ENCODE assay signal across 21 mouse cellular contexts in genomic region chr13:114106083-114106482, GRCm38 (mm10).
A peak's percentile ranks its signal among the peaks of the same experiment; 100 is the strongest.
DNase-seq lines count a peak whose midpoint lies in the region; ATAC-seq and TF ChIP-seq lines count a peak whose summit lies in the region.
"Had no signal": no experiment of that assay in that cellular context is flagged by ENCODE, and none has a peak within 500 bp of the region (broad histone marks: within the 10 kb centered on the region; RNA-seq: fewer than 3 reads in every experiment).

No protein-coding gene starts in this region.

- no peaks in the 10 kb centered on the region for H3K27me3 ChIP-seq in limb, embryonic 13.5 days
- H3K27me3 ChIP-seq in limb, embryonic 10.5 days (ENCODE audit: low read depth, poor library complexity, severe bottlenecking) = no peaks in the 10 kb centered on the region
- no peaks in the 10 kb centered on the region for H3K27me3 ChIP-seq in forebrain, postnatal 0 days (ENCODE audit: insufficient read depth, low read length)
- H3K27me3 ChIP-seq: embryonic facial prominence, embryonic 15.5 days; limb, embryonic 15.5 days; liver, embryonic 15.5 days; stomach, embryonic 15.5 days had no signal

- WGBS in limb, embryonic 13.5 days = 47% methylated on average over 7 of the region's 7 CpGs
- 87% methylated on average over 7 of the region's 7 CpGs for WGBS in limb, embryonic 10.5 days
- 24% methylated on average over 7 of the region's 7 CpGs for WGBS in forebrain, postnatal 0 days

- no peak for TF ChIP-seq CTCF in cortical plate, adult 2 months (IDR thresholded peaks at IDR 0.05; ENCODE audit: extremely low read depth, insufficient read depth, low read length)
- no peak for TF ChIP-seq CTCF in forebrain, postnatal 0 days (IDR thresholded peaks at IDR 0.05; ENCODE audit: low read depth)

- H3K9me3 ChIP-seq in limb, embryonic 13.5 days = no peaks in the 10 kb centered on the region
- H3K9me3 ChIP-seq in limb, embryonic 10.5 days (replicated peaks) = no peaks in the 10 kb centered on the region
- H3K9me3 ChIP-seq in forebrain, postnatal 0 days (ENCODE audit: low read length) = no peaks in the 10 kb centered on the region
- H3K9me3 ChIP-seq: embryonic facial prominence, embryonic 15.5 days; limb, embryonic 15.5 days; liver, embryonic 15.5 days; stomach, embryonic 15.5 days had no signal

- no peak overlapping the region for H3K4me2 ChIP-seq in limb, embryonic 13.5 days (replicated peaks)
- H3K4me2 ChIP-seq in forebrain, postnatal 0 days (ENCODE audit: low read depth) = no peak overlapping the region
- H3K4me2 ChIP-seq: embryonic facial prominence, embryonic 15.5 days; limb, embryonic 15.5 days; liver, embryonic 15.5 days; stomach, embryonic 15.5 days had no signal

- 0 out of 2 replicates have a peak overlapping the region, but pooled peaks have one; percentile 44 for H3K27ac ChIP-seq in limb, embryonic 13.5 days
- no peak overlapping the region for H3K27ac ChIP-seq in limb, embryonic 10.5 days
- H3K27ac ChIP-seq in cortical plate, adult 2 months (ENCODE audit: insufficient read depth, low read length) = peak overlapping the region; percentile 39; the same call in 1 of the 2 replicates
- H3K27ac ChIP-seq in forebrain, postnatal 0 days (ENCODE audit: low read depth, low read length) = no peak overlapping the region
- H3K27ac ChIP-seq: embryonic facial prominence, embryonic 15.5 days; limb, embryonic 15.5 days; liver, embryonic 15.5 days; stomach, embryonic 15.5 days had no signal

- H3K36me3 ChIP-seq in limb, embryonic 13.5 days = 0 out of 2 replicates have a peak, but pooled peaks cover 11% of the 10 kb centered on the region
- no peaks in the 10 kb centered on the region for H3K36me3 ChIP-seq in limb, embryonic 10.5 days
- H3K36me3 ChIP-seq in forebrain, postnatal 0 days (ENCODE audit: insufficient read depth) = no peaks in the 10 kb centered on the region
- H3K36me3 ChIP-seq: embryonic facial prominence, embryonic 15.5 days; limb, embryonic 15.5 days; liver, embryonic 15.5 days; stomach, embryonic 15.5 days had no signal

- DNase-seq in heart, adult 11 months = peak; percentile 42
- no peak for DNase-seq in heart, postnatal 4 days
- DNase-seq in limb, embryonic 10.5 days (ENCODE audit: low spot score) = no peak
- no peak for DNase-seq in forebrain, postnatal 0 days
- DNase-seq in thymus, postnatal 14 days = no peak
- DNase-seq in cerebellum, postnatal 14 days = no peak
- DNase-seq: adrenal gland, adult 2 months; cerebellum, adult 9-11 months; gastrocnemius, postnatal 10 days; heart, adult 18-20 months; heart, postnatal 36 days; kidney, adult 8-10 months; kidney, postnatal 36 days; thymus, adult 2 months had no signal

- H3K9ac ChIP-seq in limb, embryonic 13.5 days = no peak overlapping the region
- no peak overlapping the region for H3K9ac ChIP-seq in forebrain, postnatal 0 days
- H3K9ac ChIP-seq: embryonic facial prominence, embryonic 15.5 days; limb, embryonic 15.5 days; liver, embryonic 15.5 days; stomach, embryonic 15.5 days had no signal

- ATAC-seq in limb, embryonic 13.5 days (ENCODE audit: low FRiP score, low read depth) = peak; percentile 32
- peak; percentile 20; the same call in 1 of the 2 replicates for ATAC-seq in forebrain, postnatal 0 days
- ATAC-seq: lung, postnatal 0 days had no signal

- H3K4me1 ChIP-seq in limb, embryonic 13.5 days = peaks cover 12% of the 10 kb centered on the region; the same call in 1 of the 2 replicates
- H3K4me1 ChIP-seq in limb, embryonic 10.5 days = peaks cover 17% of the 10 kb centered on the region
- 0 out of 2 replicates have a peak, but pooled peaks cover 1% of the 10 kb centered on the region for H3K4me1 ChIP-seq in cortical plate, adult 2 months (ENCODE audit: control insufficient read depth, insufficient read depth, low read length)
- H3K4me1 ChIP-seq in forebrain, postnatal 0 days (ENCODE audit: insufficient read depth) = no peaks in the 10 kb centered on the region
- H3K4me1 ChIP-seq: limb, embryonic 15.5 days; liver, embryonic 15.5 days had no signal

- H3K4me3 ChIP-seq in limb, embryonic 13.5 days = no peak overlapping the region
- no peak overlapping the region for H3K4me3 ChIP-seq in limb, embryonic 10.5 days
- H3K4me3 ChIP-seq in cortical plate, adult 2 months (ENCODE audit: insufficient read depth, low read length) = no peak overlapping the region
- H3K4me3 ChIP-seq in forebrain, postnatal 0 days (ENCODE audit: low read depth, low read length) = no peak overlapping the region
- H3K4me3 ChIP-seq: embryonic facial prominence, embryonic 15.5 days; limb, embryonic 15.5 days; liver, embryonic 15.5 days; stomach, embryonic 15.5 days had no signal

- TF ChIP-seq POLR2A in cortical plate, adult 2 months (IDR thresholded peaks at IDR 0.05; ENCODE audit: extremely low read depth, insufficient read depth, low read length) = no peak

Comparison
In these comparisons a context has a peak if more than half of its experiments do, and no peak if none do; other contexts are left out.
1. H3K27ac ChIP-seq: peak in limb, embryonic 13.5 days (single experiment) and cortical plate, adult 2 months (single experiment); none in limb, embryonic 10.5 days (single experiment) and forebrain, postnatal 0 days (single experiment).